Comparison of ENCODE assay signal across 8 mouse cellular contexts in the genomic region with DNA sequence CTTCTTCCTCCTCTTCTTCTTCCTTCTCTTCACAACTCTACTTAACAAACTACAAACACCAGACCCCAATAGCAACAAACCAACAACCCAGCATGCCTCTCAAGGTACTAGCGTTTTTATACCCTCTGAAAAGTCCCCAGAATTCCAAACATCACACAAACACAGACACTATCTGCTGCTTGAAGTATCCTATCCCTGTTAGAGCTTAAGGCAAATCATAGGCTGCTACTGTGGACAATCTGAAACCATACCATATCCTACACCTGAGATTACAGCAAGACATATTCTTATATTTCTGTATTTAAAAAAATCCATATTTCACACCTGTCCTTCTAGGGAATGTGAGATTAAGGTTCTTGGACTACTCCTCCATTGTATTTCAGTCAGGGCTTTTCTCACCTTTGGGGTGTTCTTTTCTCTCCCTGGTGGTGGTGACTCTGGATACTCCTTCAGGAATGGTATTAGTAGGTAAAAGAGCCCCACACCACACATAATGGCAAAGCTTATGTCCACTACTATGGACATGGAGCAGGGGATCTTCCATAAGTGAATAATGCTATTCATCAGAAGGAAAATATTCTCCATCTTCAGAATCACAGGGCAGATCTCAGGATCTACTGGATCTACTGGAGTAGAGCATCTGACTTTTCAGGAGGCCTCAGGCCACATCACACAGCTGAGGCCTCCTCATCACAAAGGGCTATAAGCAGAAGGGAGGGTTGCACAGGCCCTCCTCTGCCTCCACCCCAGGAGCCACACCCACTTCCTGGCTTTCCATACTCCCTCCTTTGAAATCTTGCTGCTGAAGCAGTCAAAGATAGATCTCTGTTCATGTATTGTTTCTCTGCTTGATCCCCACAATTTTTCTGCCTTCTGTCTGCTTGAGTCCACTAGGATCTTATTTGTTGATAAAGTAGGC. TPM values are rescaled to one million over a fixed set of nuclear protein-coding genes. Genes with fewer than 3 reads are reported as not detected.
A peak's percentile ranks its signal among the peaks of the same experiment; 100 is the strongest.
DNase-seq lines count a peak whose midpoint lies in the region; ATAC-seq and TF ChIP-seq lines count a peak whose summit lies in the region.

A gene (minus strand): TSS at position 619 of the 919 bp plus-strand sequence.

- H3K4me2 ChIP-seq in lung, postnatal 0 days (replicated peaks; ENCODE audit: low read depth, low read length) = no peak within 1 kb of the TSS

- H3K4me1 ChIP-seq in cerebellum, adult 2 months (ENCODE audit: control insufficient read depth, insufficient read depth, low read length) = no peaks in the 10 kb centered on the region
- no peaks in the 10 kb centered on the region for H3K4me1 ChIP-seq in hindbrain, embryonic 10.5 days (replicated peaks)
- no peaks in the 10 kb centered on the region for H3K4me1 ChIP-seq in lung, postnatal 0 days (ENCODE audit: insufficient read depth, low read depth, low read length)

- ATAC-seq in frontal cortex, adult (ENCODE audit: low TSS enrichment) = peak; percentile 72
- peak; percentile 63 for ATAC-seq in lung, postnatal 0 days
- ATAC-seq in activated CD4-positive, CD25-positive, alpha-beta regulatory T cell, adult 4 months = no peak

- peak; percentile 13 for DNase-seq in Muller cell, postnatal 12 days (ENCODE audit: inconsistent ontology term)
- peak; percentile 11 to 12 for DNase-seq in cerebellum, adult 2 months
- peak; percentile 8 for DNase-seq in hindbrain, embryonic 10.5 days (ENCODE audit: low spot score)
- DNase-seq in layer of hippocampus, postnatal 14 days (ENCODE audit: low spot score in 2 of 2) = peak; percentile 4 to 10
- DNase-seq in lung, postnatal 0 days (ENCODE audit: low spot score) = peak; percentile 46
- DNase-seq in ovary, postnatal 36 days (ENCODE audit: low spot score) = peak; percentile 8

- no peaks in the 10 kb centered on the region for H3K36me3 ChIP-seq in hindbrain, embryonic 10.5 days
- no peaks in the 10 kb centered on the region for H3K36me3 ChIP-seq in lung, postnatal 0 days (ENCODE audit: insufficient read depth, low read length)

- H3K9me3 ChIP-seq in hindbrain, embryonic 10.5 days = 0 out of 2 replicates have a peak, but pooled peaks cover 3% of the 10 kb centered on the region
- H3K9me3 ChIP-seq in lung, postnatal 0 days (ENCODE audit: low read length) = no peaks in the 10 kb centered on the region

- TF ChIP-seq EP300 in lung, postnatal 0 days (IDR thresholded peaks at IDR 0.05) = no peak

- no peak for TF ChIP-seq POLR2A in cerebellum, adult 2 months (IDR thresholded peaks at IDR 0.05; ENCODE audit: borderline replicate concordance, insufficient read depth, low read length)

- TF ChIP-seq CTCF in cerebellum, adult 2 months (IDR thresholded peaks at IDR 0.05; ENCODE audit: borderline replicate concordance, insufficient read depth, low read depth, low read length) = no peak
- no peak for TF ChIP-seq CTCF in lung, postnatal 0 days (IDR thresholded peaks at IDR 0.05)

- no peak within 1 kb of the TSS for H3K27ac ChIP-seq in cerebellum, adult 2 months (ENCODE audit: insufficient read depth, low read length)
- no peak within 1 kb of the TSS for H3K27ac ChIP-seq in hindbrain, embryonic 10.5 days
- no peak within 1 kb of the TSS for H3K27ac ChIP-seq in lung, postnatal 0 days (ENCODE audit: low read length)

- no peak within 1 kb of the TSS for H3K4me3 ChIP-seq in cerebellum, adult 2 months (replicated peaks; ENCODE audit: insufficient read depth, low read depth, low read length)
- H3K4me3 ChIP-seq in hindbrain, embryonic 10.5 days = no peak within 1 kb of the TSS
- H3K4me3 ChIP-seq in lung, postnatal 0 days (ENCODE audit: low read depth, low read length) = no peak within 1 kb of the TSS

- no peaks in the 10 kb centered on the region for H3K27me3 ChIP-seq in cerebellum, adult 2 months (ENCODE audit: control insufficient read depth, insufficient read depth, low read length)
- H3K27me3 ChIP-seq in hindbrain, embryonic 10.5 days (ENCODE audit: insufficient read depth, poor library complexity, severe bottlenecking) = no peaks in the 10 kb centered on the region
- H3K27me3 ChIP-seq in lung, postnatal 0 days (replicated peaks; ENCODE audit: insufficient read depth, low read length) = no peaks in the 10 kb centered on the region

- no peak within 1 kb of the TSS for H3K9ac ChIP-seq in lung, postnatal 0 days (replicated peaks; ENCODE audit: low read depth)

- WGBS in cerebellum, adult 2 months = 31% methylated on average over 1 of the region's 1 CpGs
- WGBS in hindbrain, embryonic 10.5 days = 50% methylated on average over 1 of the region's 1 CpGs
- WGBS in lung, postnatal 0 days = 23% methylated on average over 1 of the region's 1 CpGs

RNA-seq across cellular contexts. Expression of the gene that starts here (rescaled TPM):
- not detected in 2 replicates for polyA plus RNA-seq in cerebellum, adult 2 months (2012; rRNA removed)
- polyA plus RNA-seq in hindbrain, embryonic 10.5 days (2016; fragmentation: Nextera tagmentation; extraction: Ambion mirVana) = not detected in 2 replicates
- not detected for total RNA-seq in layer of hippocampus, postnatal 14 days (2021)
- not detected in 2 replicates for polyA plus RNA-seq in lung, postnatal 0 days (2015; fragmentation: Nextera tagmentation; extraction: Ambion mirVana)
- not detected for polyA plus RNA-seq in activated CD4-positive, CD25-positive, alpha-beta regulatory T cell, adult 4 months (2017; shearing (Covaris generic))

Comparison
In these comparisons a context has a peak if more than half of its experiments do, and no peak if none do; other contexts are left out.
1. Peak in DNase-seq in cerebellum, adult 2 months; RNA of the gene not detected or under 1 TPM.
2. Peak in DNase-seq in hindbrain, embryonic 10.5 days; RNA of the gene not detected or under 1 TPM.
3. Peak in DNase-seq in layer of hippocampus, postnatal 14 days; RNA of the gene not detected or under 1 TPM.
4. Peak in DNase-seq and ATAC-seq in lung, postnatal 0 days; RNA of the gene not detected or under 1 TPM.